Mouse (Mus musculus) testis, adult 2 months (tissue): Measurements from ENCODE around the gene Cox11.

Experiments
- CTCF ChIP-seq: fragments of 200-500 bp; IDR thresholded peaks from 2 replicates; pipeline ENCODE4 v1.5.1; 2012; ENCODE audit warnings: low read depth, mild to moderate bottlenecking, inconsistent platforms, low read length, moderate library complexity; ENCODE audit not compliant: control insufficient read depth, insufficient read depth, insufficient replicate concordance
- POLR2A ChIP-seq: fragments of 200-500 bp; IDR thresholded peaks from 2 replicates; pipeline ENCODE4 v1.6.1; 2012; ENCODE audit warnings: low read depth, mild to moderate bottlenecking, inconsistent platforms, low read length, moderate library complexity; ENCODE audit not compliant: control insufficient read depth

DNA sequence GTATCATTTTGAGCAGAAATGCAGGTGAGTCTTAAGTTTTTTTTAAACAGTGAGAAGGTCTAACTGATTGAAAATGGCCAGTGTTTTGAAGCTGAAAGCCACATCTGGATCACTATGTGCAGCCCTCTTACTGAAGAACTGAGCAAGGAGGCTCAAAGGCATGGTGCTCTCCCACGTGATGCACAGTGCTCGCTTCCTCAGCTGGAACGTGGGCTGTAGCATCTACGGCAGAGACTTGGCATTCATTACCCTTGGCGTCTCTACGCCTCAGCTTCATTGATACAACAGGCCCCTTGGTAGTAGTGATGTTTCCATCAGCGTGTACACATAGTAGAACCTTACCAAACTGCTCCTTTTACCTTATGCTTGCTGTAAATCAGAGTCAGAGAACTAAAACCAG lies 15.5 kb upstream of the Cox11 start:
- TF ChIP-seq CTCF = no peak
- TF ChIP-seq POLR2A = no peak
